Mouse (Mus musculus): ENCODE data around the gene Ly6g6f. TPM values are rescaled to one million over a fixed set of nuclear protein-coding genes. Genes with fewer than 3 reads are reported as not detected.
"Not testable (repeated sequence)": the region's sequence is repeated elsewhere in the genome, so short reads cannot be mapped to it uniquely, and the experiment has no call there.

Ly6g6f gene
- polyA plus RNA-seq (2017; shearing (Covaris generic)): not detected

- no peak for ATAC-seq
Measured at GRCm38 (mm10) chr17:35085208-35085865, at the start of gene Ly6g6f. Ly6g6f (minus strand) TSS chr17:35085610.

GRCm38 (mm10) chr17:35134801-35135590 lies 49.6 kb upstream of the Ly6g6f start, which contains the start of gene Bag6:
Bag6 (plus strand) TSS chr17:35135178.
- peak; percentile 83 for ATAC-seq

GRCm38 (mm10) chr17:35133517-35133916 lies 48.1 kb upstream of the Ly6g6f start:
- ATAC-seq: no peak

GRCm38 (mm10) chr17:35132174-35132560 lies 46.8 kb upstream of the Ly6g6f start:
- no peak for ATAC-seq

GRCm38 (mm10) chr17:35131500-35132173 lies 46.2 kb upstream of the Ly6g6f start, which contains the start of gene Apom:
Apom (minus strand) TSS chr17:35132050.
- no peak for ATAC-seq

GRCm38 (mm10) chr17:35131038-35131437 lies 45.6 kb upstream of the Ly6g6f start:
- no peak for ATAC-seq

GRCm38 (mm10) chr17:35128996-35129395 lies 43.6 kb upstream of the Ly6g6f start:
- ATAC-seq: no peak

- no peak for ATAC-seq
Measured at GRCm38 (mm10) chr17:35127017-35127416, 41.6 kb upstream of the Ly6g6f start.

GRCm38 (mm10) chr17:35126206-35126611 lies 40.8 kb upstream of the Ly6g6f start, which contains the start of gene D17H6S53E:
D17H6S53E (plus strand) TSS chr17:35126373.
- ATAC-seq: peak; percentile 75

GRCm38 (mm10) chr17:35125578-35125977 lies 40.2 kb upstream of the Ly6g6f start:
- ATAC-seq: no peak

GRCm38 (mm10) chr17:35125081-35125480 lies 39.7 kb upstream of the Ly6g6f start:
- no peak for ATAC-seq

GRCm38 (mm10) chr17:35124261-35124896 lies 39.0 kb upstream of the Ly6g6f start:
- not testable (repeated sequence) for ATAC-seq

- ATAC-seq: not testable (repeated sequence)
Measured at GRCm38 (mm10) chr17:35123287-35123686, 37.9 kb upstream of the Ly6g6f start.

GRCm38 (mm10) chr17:35121871-35122303 lies 36.5 kb upstream of the Ly6g6f start, which contains the start of gene Csnk2b:
Csnk2b (minus strand) TSS chr17:35122053.
- ATAC-seq: no peak

GRCm38 (mm10) chr17:35121143-35121799 lies 35.9 kb upstream of the Ly6g6f start, which contains the start of gene Gpank1:
Gpank1 (plus strand) TSS chr17:35121455.
- ATAC-seq: peak; percentile 95

GRCm38 (mm10) chr17:35120745-35121142 lies 35.3 kb upstream of the Ly6g6f start:
- ATAC-seq: no peak

- ATAC-seq: peak; percentile 70
Measured at GRCm38 (mm10) chr17:35115046-35116019, 29.9 kb upstream of the Ly6g6f start, which contains the start of gene Ly6g5b. Ly6g5b (minus strand) TSS chr17:35115428.

GRCm38 (mm10) chr17:35111774-35112173 lies 26.4 kb upstream of the Ly6g6f start:
- ATAC-seq: no peak

GRCm38 (mm10) chr17:35108097-35108496 lies 22.7 kb upstream of the Ly6g6f start, which contains the start of gene Ly6g5c:
Ly6g5c (plus strand) TSS chr17:35108279.
- no peak for ATAC-seq

GRCm38 (mm10) chr17:35106522-35106921 lies 21.1 kb upstream of the Ly6g6f start:
- no peak for ATAC-seq
